Mouse (Mus musculus) liver, embryonic 14.5 days (tissue): ENCODE measurements around the gene Adh4. TPM values are rescaled to one million over a fixed set of nuclear protein-coding genes. Genes with fewer than 3 reads are reported as not detected.

Experiments used
- ATAC-seq: fragments of 200-750 bp; cut with Nextera tagmentation; 2 replicates; pipeline ENCODE4 v1.8.0; 2017; ENCODE audit warnings: moderate number of reproducible peaks, mild to moderate bottlenecking, moderate library complexity; ENCODE audit not compliant: insufficient read depth
- DNase-seq, 3 experiments: peaks; one replicate each; pipeline ENCODE4 v3.0.0-alpha.2; 2012 to 2013; ENCODE audit warnings: low read depth in 3 of 3, low spot score in 3 of 3
- H3K27ac ChIP-seq: fragments of 300-500 bp; sonication (generic); 2 replicates; pipeline ENCODE4 v1.5.1; 2014; ENCODE audit warnings: moderate library complexity, mild to moderate bottlenecking, control low read depth, inconsistent platforms
- H3K27me3 ChIP-seq: fragments of 300-500 bp; sonication (generic); 2 replicates; pipeline ENCODE4 v1.6.1; 2014; ENCODE audit warnings: mild to moderate bottlenecking, low read length, moderate library complexity; ENCODE audit not compliant: control insufficient read depth, insufficient read depth
- H3K36me3 ChIP-seq: fragments of 300-500 bp; sonication (generic); replicated peaks from 2 replicates; pipeline ENCODE4 v1.6.1; 2014; ENCODE audit warnings: low read depth; ENCODE audit not compliant: control insufficient read depth, insufficient read depth
- H3K4me1 ChIP-seq, 2 experiments: fragments of 200-500 bp in 1 of 2; fragments of 300-500 bp in 1 of 2; sonication (generic) in 1 of 2; replicated peaks; 2 replicates each; pipeline ENCODE4 v1.6.1; 2012 to 2014; ENCODE audit warnings: antibody characterized with exemption in 1 of 2, inconsistent platforms in 1 of 2, low read length in 1 of 2; ENCODE audit not compliant: control insufficient read depth in 2 of 2, insufficient read depth in 2 of 2
- H3K4me2 ChIP-seq: fragments of 300-500 bp; sonication (generic); 2 replicates; pipeline ENCODE4 v1.6.1; 2014; ENCODE audit warnings: low read depth, mild to moderate bottlenecking, control low read depth, moderate library complexity
- H3K4me3 ChIP-seq, 2 experiments: fragments of 200-500 bp in 1 of 2; fragments of 300-500 bp in 1 of 2; sonication (generic) in 1 of 2; 2 replicates each; pipeline ENCODE4 v1.5.1; 2012 to 2014; ENCODE audit warnings: low read depth in 2 of 2, low read length in 2 of 2, mild to moderate bottlenecking in 2 of 2, control low read depth in 1 of 2, inconsistent platforms in 1 of 2, moderate library complexity in 1 of 2; ENCODE audit not compliant: insufficient read depth in 1 of 2
- H3K9ac ChIP-seq: fragments of 300-500 bp; sonication (generic); replicated peaks from 2 replicates; pipeline ENCODE4 v1.6.1; 2014; ENCODE audit warnings: mild to moderate bottlenecking, control low read depth, moderate library complexity
- H3K9me3 ChIP-seq: fragments of 300-500 bp; sonication (generic); 2 replicates; pipeline ENCODE4 v1.6.1; 2016; ENCODE audit warnings: low read length, mixed read lengths; ENCODE audit not compliant: control insufficient read depth
- CTCF ChIP-seq: IDR thresholded peaks from 2 replicates; pipeline ENCODE4 v1.5.1; 2016; ENCODE audit warnings: antibody characterized with exemption, low read depth, control low read depth
- EP300 ChIP-seq: IDR thresholded peaks from 2 replicates; pipeline ENCODE4 v1.6.1; 2016; ENCODE audit warnings: antibody characterized with exemption, low read depth
- WGBS: fragments of 180-500 bp; shearing (Covaris S2); extraction: QIAGEN DNeasy Blood & Tissue Kit; methylation state at CpG from one replicate; pipeline ENCODE4 v1.1.7; 2014; ENCODE audit not compliant: insufficient replicate concordance; 5-methylcytosine and 5-hydroxymethylcytosine counted together
- polyA plus RNA-seq, 2 experiments: library from polyadenylated mRNA; depleted of rRNA in 1 of 2; stranded (reverse) in 1 of 2; unstranded in 1 of 2; fragments of >200 nt; fragmentation: Nextera tagmentation in 1 of 2; extraction: Ambion mirVana in 1 of 2; gene quantifications; 2 replicates each; pipeline versions ENCODE4 v1.2.1 to v1.2.3; 2012 to 2014

Gene Adh4
- polyA plus RNA-seq, 2 experiments, result 0.04 to 0.13 TPM

DNA sequence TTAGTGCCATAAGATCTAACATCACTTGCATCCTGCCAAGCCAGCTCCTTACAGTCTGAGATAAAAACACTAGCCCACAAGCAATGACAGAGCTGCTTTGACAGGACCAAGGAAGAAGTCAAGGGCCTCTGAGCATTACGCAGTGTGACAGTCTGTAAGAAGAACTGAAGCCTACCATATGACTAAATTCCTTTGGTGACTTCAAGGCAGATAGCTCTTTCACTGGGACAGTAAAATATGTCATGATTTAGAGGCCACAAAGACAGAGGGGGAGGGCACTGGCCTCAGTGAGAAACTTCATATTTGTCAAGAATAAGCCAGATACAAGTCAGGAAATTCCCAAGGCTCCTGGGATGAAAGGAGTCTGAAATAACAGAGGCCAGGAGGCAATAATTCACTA lies 7.3 kb upstream of the Adh4 start:
- no peaks in the 10 kb centered on the region for H3K27me3 ChIP-seq
- TF ChIP-seq CTCF (no peak), EP300 (no peak)
- no peak overlapping the region for H3K4me2 ChIP-seq
- DNase-seq (no peak), ATAC-seq (no peak)
- H3K9me3 ChIP-seq, result no peaks in the 10 kb centered on the region
- H3K4me1 ChIP-seq, result no peaks in the 10 kb centered on the region
- WGBS, result 71% methylated on average over 1 of the region's 1 CpGs
- no peak overlapping the region for H3K27ac ChIP-seq
- H3K4me3 ChIP-seq, result no peak overlapping the region
- no peak overlapping the region for H3K9ac ChIP-seq
- no peaks in the 10 kb centered on the region for H3K36me3 ChIP-seq

DNA sequence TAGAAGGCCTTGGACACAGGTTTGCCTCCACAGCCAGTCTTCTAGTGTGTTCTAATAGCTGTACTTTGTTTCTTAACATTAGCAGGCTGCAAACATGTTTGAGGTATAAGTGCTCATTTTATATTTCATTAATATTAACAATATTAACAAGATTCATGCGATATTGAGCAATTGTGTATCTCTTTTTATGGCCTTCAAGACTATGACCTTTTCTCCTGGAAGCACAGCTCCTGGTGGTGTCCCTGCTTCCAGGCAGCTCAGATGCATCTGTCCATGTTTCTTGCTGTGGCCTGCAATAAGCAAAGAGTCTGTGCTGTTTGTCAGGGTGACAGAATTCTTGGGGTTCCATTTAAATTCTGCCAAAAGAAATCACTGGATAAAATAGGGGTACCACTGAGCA lies 5.7 kb upstream of the Adh4 start:
- Histone ChIP-seq H3K36me3 (no peaks in the 10 kb centered on the region), H3K27ac (no peak overlapping the region), H3K27me3 (no peaks in the 10 kb centered on the region), H3K9me3 (no peaks in the 10 kb centered on the region), H3K4me1 (no peaks in the 10 kb centered on the region), H3K9ac (no peak overlapping the region), H3K4me3 (no peak overlapping the region), H3K4me2 (no peak overlapping the region)
- ATAC-seq (no peak), DNase-seq (no peak)
- WGBS, result 63% methylated on average over 1 of the region's 1 CpGs
- TF ChIP-seq CTCF (no peak), EP300 (no peak)

DNA sequence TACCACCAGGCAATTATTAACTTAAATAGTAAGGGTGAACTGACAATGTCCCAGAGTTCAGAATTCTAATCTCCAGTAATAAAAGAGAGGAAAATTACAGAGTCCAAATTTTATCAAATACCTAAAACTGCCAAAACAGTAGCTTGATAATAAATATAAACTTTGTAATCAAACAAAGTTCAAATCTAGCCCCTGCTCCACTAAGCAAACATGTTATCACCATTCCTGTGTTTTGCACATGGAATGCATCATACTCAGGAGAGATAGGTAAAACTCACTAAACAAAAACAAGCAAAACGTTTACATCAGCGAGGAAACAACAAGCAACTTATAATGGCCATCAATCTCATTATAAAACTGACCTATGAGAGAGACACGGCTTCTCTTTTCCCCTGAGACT lies 5.1 kb upstream of the Adh4 start:
- Histone ChIP-seq H3K9ac (no peak overlapping the region), H3K4me1 (no peaks in the 10 kb centered on the region), H3K4me3 (no peak overlapping the region), H3K27ac (no peak overlapping the region), H3K9me3 (no peaks in the 10 kb centered on the region), H3K36me3 (no peaks in the 10 kb centered on the region), H3K4me2 (no peak overlapping the region), H3K27me3 (no peaks in the 10 kb centered on the region)
- no peak for ATAC-seq
- DNase-seq, result no peak
- 61% methylated on average over 3 of the region's 3 CpGs for WGBS
- TF ChIP-seq EP300 (no peak), CTCF (no peak)

DNA sequence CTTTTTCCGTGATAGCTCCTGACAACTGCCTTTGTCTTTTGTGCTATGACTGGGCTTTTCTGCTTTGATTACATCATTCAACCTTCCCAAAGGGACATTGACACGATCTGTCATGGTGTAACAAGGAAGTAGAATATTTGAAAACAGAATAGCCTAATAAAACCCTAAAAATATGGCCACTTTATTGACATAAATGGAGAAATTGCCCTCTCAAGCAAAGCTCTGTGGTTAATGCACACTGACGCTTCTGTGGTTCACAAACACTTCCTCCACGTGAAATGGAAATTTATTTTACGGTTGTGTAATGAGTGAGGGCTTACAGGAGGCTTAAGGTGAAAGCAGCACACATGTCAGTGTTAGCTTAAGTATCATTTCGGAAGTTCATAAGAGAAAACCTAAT lies 4.1 kb downstream of the Adh4 start:
- DNase-seq (no peak), ATAC-seq (no peak)
- H3K9me3 ChIP-seq, result no peaks in the 10 kb centered on the region
- 41% methylated on average over 6 of the region's 6 CpGs for WGBS
- H3K4me2 ChIP-seq, result no peak overlapping the region
- no peak overlapping the region for H3K9ac ChIP-seq
- H3K36me3 ChIP-seq, result no peaks in the 10 kb centered on the region
- H3K27ac ChIP-seq, result no peak overlapping the region
- H3K4me1 ChIP-seq, result no peaks in the 10 kb centered on the region
- TF ChIP-seq CTCF (no peak), EP300 (no peak)
- H3K27me3 ChIP-seq, result no peaks in the 10 kb centered on the region
- no peak overlapping the region for H3K4me3 ChIP-seq

DNA sequence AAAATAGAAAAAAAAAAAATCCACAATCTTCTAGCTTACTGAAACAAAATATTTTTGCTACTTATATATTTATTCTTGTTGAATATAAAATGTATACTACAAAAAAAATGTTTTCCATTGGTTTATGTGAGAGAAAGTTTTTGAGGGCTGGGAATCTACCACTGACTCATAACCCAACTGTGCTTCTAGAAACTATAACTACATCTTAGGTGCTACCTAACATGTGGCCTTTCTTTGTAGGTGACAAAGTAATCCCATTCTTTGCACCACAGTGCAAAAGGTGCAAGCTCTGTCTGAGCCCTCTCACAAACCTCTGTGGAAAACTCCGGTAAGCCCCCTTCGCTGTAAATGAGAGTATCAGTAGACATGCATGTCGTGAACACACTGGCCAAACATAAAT lies 5.1 kb downstream of the Adh4 start:
- Histone ChIP-seq H3K27ac (no peak overlapping the region), H3K4me1 (no peaks in the 10 kb centered on the region), H3K4me3 (no peak overlapping the region), H3K36me3 (no peaks in the 10 kb centered on the region), H3K4me2 (no peak overlapping the region), H3K9me3 (no peaks in the 10 kb centered on the region), H3K27me3 (no peaks in the 10 kb centered on the region), H3K9ac (no peak overlapping the region)
- ATAC-seq (no peak), DNase-seq (no peak)
- TF ChIP-seq CTCF, result no peak
- no peak for TF ChIP-seq EP300
- 71% methylated on average over 3 of the region's 3 CpGs for WGBS

- DNase-seq (no peak), ATAC-seq (no peak)
- H3K9ac ChIP-seq, result no peak overlapping the region
- no peaks in the 10 kb centered on the region for H3K36me3 ChIP-seq
- H3K27me3 ChIP-seq, result no peaks in the 10 kb centered on the region
- no peaks in the 10 kb centered on the region for H3K4me1 ChIP-seq
- H3K4me3 ChIP-seq, result no peak overlapping the region
- H3K27ac ChIP-seq, result no peak overlapping the region
- no peak overlapping the region for H3K4me2 ChIP-seq
- WGBS, result 30% methylated on average over 2 of the region's 2 CpGs
- TF ChIP-seq CTCF (no peak), EP300 (no peak)
- H3K9me3 ChIP-seq, result no peaks in the 10 kb centered on the region
These were observed 8.4 kb downstream of the Adh4 start for GRCm38 (mm10) chr3:138423664-138424063.
